Mouse (Mus musculus): ENCODE results near the gene Syn3. TPM values are rescaled to one million over a fixed set of nuclear protein-coding genes. Genes with fewer than 3 reads are reported as not detected.

Syn3 gene
- polyA plus RNA-seq, 1 experiment from 2014 or later, result 7.6 TPM

GRCm38 (mm10) chr10:86275585-86275984, 223.1 kb downstream of the Syn3 start:
- no peak overlapping the region for H3K27ac ChIP-seq
- 89% methylated on average over 5 of the region's 5 CpGs for WGBS
- H3K36me3 ChIP-seq (ENCODE audit: poor library complexity, severe bottlenecking), result no peaks in the 10 kb centered on the region
- H3K4me3 ChIP-seq, result no peak overlapping the region
- no peaks in the 10 kb centered on the region for H3K27me3 ChIP-seq
- no peak overlapping the region for H3K4me2 ChIP-seq
- H3K9me3 ChIP-seq (replicated peaks), result no peaks in the 10 kb centered on the region
- no peaks in the 10 kb centered on the region for H3K4me1 ChIP-seq
- ATAC-seq, result no peak
- no peak overlapping the region for H3K9ac ChIP-seq

GRCm38 (mm10) chr10:86273410-86274191, 225.1 kb downstream of the Syn3 start:
- H3K4me1 ChIP-seq, result no peaks in the 10 kb centered on the region
- no peak overlapping the region for H3K27ac ChIP-seq
- H3K4me3 ChIP-seq, result no peak overlapping the region
- H3K9me3 ChIP-seq (replicated peaks), result no peaks in the 10 kb centered on the region
- no peak for ATAC-seq
- no peaks in the 10 kb centered on the region for H3K27me3 ChIP-seq
- 79% methylated on average over 19 of the region's 19 CpGs for WGBS
- H3K9ac ChIP-seq, result no peak overlapping the region
- no peak overlapping the region for H3K4me2 ChIP-seq
- H3K36me3 ChIP-seq (ENCODE audit: poor library complexity, severe bottlenecking), result no peaks in the 10 kb centered on the region

- Histone ChIP-seq H3K4me3 (no peak overlapping the region), H3K9ac (no peak overlapping the region), H3K27me3 (no peaks in the 10 kb centered on the region), H3K27ac (0 out of 2 replicates have a peak overlapping the region, but pooled peaks have one; percentile 5), H3K4me1 (no peaks in the 10 kb centered on the region), H3K36me3 (ENCODE audit: poor library complexity, severe bottlenecking) (no peaks in the 10 kb centered on the region), H3K4me2 (no peak overlapping the region), H3K9me3 (replicated peaks) (no peaks in the 10 kb centered on the region)
- ATAC-seq, result no peak
- WGBS, result 92% methylated on average over 3 of the region's 3 CpGs
Measured at GRCm38 (mm10) chr10:86272826-86273225, 225.9 kb downstream of the Syn3 start.

- Histone ChIP-seq H3K27me3 (no peaks in the 10 kb centered on the region), H3K9me3 (replicated peaks) (no peaks in the 10 kb centered on the region), H3K9ac (no peak overlapping the region), H3K4me2 (no peak overlapping the region), H3K4me3 (no peak overlapping the region), H3K36me3 (ENCODE audit: poor library complexity, severe bottlenecking) (no peaks in the 10 kb centered on the region), H3K27ac (no peak overlapping the region), H3K4me1 (no peaks in the 10 kb centered on the region)
- WGBS, result 85% methylated on average over 3 of the region's 3 CpGs
- no peak for ATAC-seq
Measured at GRCm38 (mm10) chr10:86270254-86270653, 228.4 kb downstream of the Syn3 start.

- H3K4me3 ChIP-seq, result no peak overlapping the region
- WGBS, result 90% methylated on average over 9 of the region's 9 CpGs
- H3K4me1 ChIP-seq, result no peaks in the 10 kb centered on the region
- H3K4me2 ChIP-seq, result no peak overlapping the region
- H3K36me3 ChIP-seq (ENCODE audit: poor library complexity, severe bottlenecking), result no peaks in the 10 kb centered on the region
- H3K9me3 ChIP-seq (replicated peaks), result no peaks in the 10 kb centered on the region
- no peak overlapping the region for H3K9ac ChIP-seq
- no peak overlapping the region for H3K27ac ChIP-seq
- H3K27me3 ChIP-seq, result no peaks in the 10 kb centered on the region
- ATAC-seq, result no peak
Measured at GRCm38 (mm10) chr10:86264618-86265017, 234.1 kb downstream of the Syn3 start.

GRCm38 (mm10) chr10:86261725-86262124, 237.0 kb downstream of the Syn3 start:
- 80% methylated on average over 2 of the region's 2 CpGs for WGBS

GRCm38 (mm10) chr10:86258992-86259391, 239.7 kb downstream of the Syn3 start:
- Histone ChIP-seq H3K9me3 (replicated peaks) (no peaks in the 10 kb centered on the region), H3K4me1 (no peaks in the 10 kb centered on the region), H3K36me3 (ENCODE audit: poor library complexity, severe bottlenecking) (no peaks in the 10 kb centered on the region), H3K27me3 (no peaks in the 10 kb centered on the region), H3K9ac (no peak overlapping the region), H3K4me2 (no peak overlapping the region), H3K4me3 (no peak overlapping the region), H3K27ac (no peak overlapping the region)
- 76% methylated on average over 3 of the region's 3 CpGs for WGBS
- no peak for ATAC-seq

More at GRCm38 (mm10) chr10:86261725-86262124, 237.0 kb downstream of the Syn3 start:
- H3K27ac ChIP-seq, result no peak overlapping the region
- H3K27me3 ChIP-seq, result no peaks in the 10 kb centered on the region
- H3K4me1 ChIP-seq, result no peaks in the 10 kb centered on the region
- H3K9me3 ChIP-seq (replicated peaks), result no peaks in the 10 kb centered on the region
- no peak overlapping the region for H3K9ac ChIP-seq
- ATAC-seq, result no peak
- no peak overlapping the region for H3K4me3 ChIP-seq
- H3K4me2 ChIP-seq, result no peak overlapping the region
- no peaks in the 10 kb centered on the region for H3K36me3 ChIP-seq (ENCODE audit: poor library complexity, severe bottlenecking)

GRCm38 (mm10) chr10:86258046-86258445, 240.7 kb downstream of the Syn3 start:
- Histone ChIP-seq H3K27ac (no peak overlapping the region), H3K27me3 (no peaks in the 10 kb centered on the region), H3K9me3 (replicated peaks) (no peaks in the 10 kb centered on the region), H3K4me3 (no peak overlapping the region), H3K4me2 (no peak overlapping the region), H3K4me1 (no peaks in the 10 kb centered on the region), H3K9ac (no peak overlapping the region), H3K36me3 (ENCODE audit: poor library complexity, severe bottlenecking) (no peaks in the 10 kb centered on the region)
- ATAC-seq, result no peak
- WGBS, result 83% methylated on average over 4 of the region's 4 CpGs

GRCm38 (mm10) chr10:86257045-86257444, 241.7 kb downstream of the Syn3 start:
- 76% methylated on average over 3 of the region's 3 CpGs for WGBS
- no peak for ATAC-seq
- Histone ChIP-seq H3K9me3 (replicated peaks) (no peaks in the 10 kb centered on the region), H3K27ac (no peak overlapping the region), H3K4me3 (no peak overlapping the region), H3K27me3 (no peaks in the 10 kb centered on the region), H3K9ac (no peak overlapping the region), H3K4me1 (no peaks in the 10 kb centered on the region), H3K4me2 (no peak overlapping the region), H3K36me3 (ENCODE audit: poor library complexity, severe bottlenecking) (no peaks in the 10 kb centered on the region)

- Histone ChIP-seq H3K9ac (no peak overlapping the region), H3K4me1 (no peaks in the 10 kb centered on the region), H3K4me3 (no peak overlapping the region), H3K27ac (no peak overlapping the region), H3K4me2 (no peak overlapping the region), H3K36me3 (ENCODE audit: poor library complexity, severe bottlenecking) (no peaks in the 10 kb centered on the region), H3K27me3 (no peaks in the 10 kb centered on the region), H3K9me3 (replicated peaks) (no peaks in the 10 kb centered on the region)
- WGBS, result 57% methylated on average over 4 of the region's 4 CpGs
- peak; percentile 86; the same call in 1 of the 2 replicates for ATAC-seq
Measured at GRCm38 (mm10) chr10:86256221-86256620, 242.5 kb downstream of the Syn3 start.

GRCm38 (mm10) chr10:86250149-86250922, 248.4 kb downstream of the Syn3 start:
- no peak for ATAC-seq
- H3K27me3 ChIP-seq, result no peaks in the 10 kb centered on the region
- no peaks in the 10 kb centered on the region for H3K36me3 ChIP-seq (ENCODE audit: poor library complexity, severe bottlenecking)
- H3K4me2 ChIP-seq, result no peak overlapping the region
- no peak overlapping the region for H3K9ac ChIP-seq
- no peak overlapping the region for H3K27ac ChIP-seq
- no peaks in the 10 kb centered on the region for H3K4me1 ChIP-seq
- 57% methylated on average over 7 of the region's 7 CpGs for WGBS
- no peaks in the 10 kb centered on the region for H3K9me3 ChIP-seq (replicated peaks)
- H3K4me3 ChIP-seq, result no peak overlapping the region

GRCm38 (mm10) chr10:86249283-86249682, 249.4 kb downstream of the Syn3 start:
- H3K4me1 ChIP-seq, result no peaks in the 10 kb centered on the region
- H3K27me3 ChIP-seq, result no peaks in the 10 kb centered on the region
- ATAC-seq, result no peak
- H3K9ac ChIP-seq, result no peak overlapping the region
- H3K27ac ChIP-seq, result no peak overlapping the region
- WGBS, result 81% methylated on average over 1 of the region's 1 CpGs
- H3K4me2 ChIP-seq, result no peak overlapping the region
- no peak overlapping the region for H3K4me3 ChIP-seq
- no peaks in the 10 kb centered on the region for H3K9me3 ChIP-seq (replicated peaks)
- no peaks in the 10 kb centered on the region for H3K36me3 ChIP-seq (ENCODE audit: poor library complexity, severe bottlenecking)
